Mouse (Mus musculus): Measurements from ENCODE around the gene Git2.
A peak's percentile ranks its signal among the peaks of the same experiment; 100 is the strongest.

Gene Git2

DNA sequence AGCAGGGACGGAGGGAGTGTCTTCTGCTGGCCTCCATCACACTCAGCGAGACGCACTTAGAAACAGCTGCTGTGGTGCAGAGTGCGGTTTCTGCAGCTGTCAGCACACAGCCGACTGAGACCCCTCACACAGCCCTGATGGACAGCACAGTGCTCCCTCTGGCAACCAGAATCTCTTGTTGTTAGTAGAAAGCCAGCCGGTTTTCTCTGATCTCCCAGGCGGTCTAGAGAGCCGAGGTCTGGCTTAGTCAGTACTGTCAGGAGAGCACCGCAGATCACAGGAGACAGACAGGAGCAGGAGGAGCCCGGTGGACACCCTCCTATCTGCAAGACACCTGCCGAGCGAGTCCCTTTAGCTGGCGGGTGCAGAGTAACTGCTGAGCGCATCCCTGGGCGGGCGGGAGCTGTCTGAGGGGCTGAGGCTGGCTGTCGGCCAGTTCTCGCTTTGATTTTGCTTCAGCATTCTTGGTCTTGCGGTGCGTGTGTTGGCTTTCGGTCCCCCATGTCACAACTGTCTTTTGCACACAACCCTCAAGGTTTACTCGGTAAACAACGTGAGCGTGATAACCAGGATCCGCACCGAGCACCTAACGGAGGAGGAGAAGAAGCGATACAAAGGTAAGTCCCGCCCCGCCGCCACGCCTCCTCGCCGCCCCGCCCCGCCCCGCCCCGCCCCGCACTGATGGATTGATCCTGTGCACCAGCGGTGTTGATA, 21.1 kb upstream of the Git2 start:
- DNase-seq = peak; percentile 73

DNA sequence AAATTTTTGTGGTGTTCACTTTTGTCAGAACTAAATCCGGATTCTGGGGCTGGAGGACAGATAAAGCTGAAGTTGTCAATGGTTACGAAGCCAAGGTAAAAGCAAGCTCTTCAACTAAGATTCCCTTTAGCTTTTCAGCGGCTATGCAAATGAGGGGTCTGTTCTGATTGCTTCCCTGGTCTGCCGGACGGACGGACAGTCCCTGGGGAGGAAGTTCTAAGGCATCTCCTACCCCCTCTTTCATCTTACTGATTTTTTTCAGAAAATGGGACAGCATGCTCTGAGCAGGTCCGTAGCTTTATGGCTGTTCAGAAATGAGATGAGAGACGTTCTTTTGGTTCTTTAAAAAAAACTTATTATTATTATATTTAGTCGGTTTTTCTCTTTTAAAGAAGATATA, 20.3 kb upstream of the Git2 start:
- no peak for DNase-seq

DNA sequence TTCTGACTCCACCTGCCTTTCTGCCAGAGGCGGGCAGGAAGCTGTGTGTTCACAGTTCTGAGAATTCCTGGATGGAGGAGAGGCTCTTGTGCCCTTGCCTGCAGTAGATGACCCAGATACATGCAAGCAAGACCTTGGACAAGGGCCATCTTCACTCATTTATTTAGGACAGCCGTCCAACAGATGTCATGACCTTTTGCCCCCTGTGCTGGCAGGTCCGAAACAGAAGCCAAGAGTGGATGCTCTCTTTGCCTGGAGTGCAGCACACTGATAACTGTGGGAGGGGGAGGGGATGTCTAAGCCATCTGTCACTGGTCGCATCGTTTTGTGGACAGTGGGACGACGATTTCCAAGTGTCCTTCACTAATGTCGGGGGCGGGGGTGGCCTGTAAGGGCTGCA, 19.9 kb upstream of the Git2 start:
- peak; percentile 76 for DNase-seq

DNA sequence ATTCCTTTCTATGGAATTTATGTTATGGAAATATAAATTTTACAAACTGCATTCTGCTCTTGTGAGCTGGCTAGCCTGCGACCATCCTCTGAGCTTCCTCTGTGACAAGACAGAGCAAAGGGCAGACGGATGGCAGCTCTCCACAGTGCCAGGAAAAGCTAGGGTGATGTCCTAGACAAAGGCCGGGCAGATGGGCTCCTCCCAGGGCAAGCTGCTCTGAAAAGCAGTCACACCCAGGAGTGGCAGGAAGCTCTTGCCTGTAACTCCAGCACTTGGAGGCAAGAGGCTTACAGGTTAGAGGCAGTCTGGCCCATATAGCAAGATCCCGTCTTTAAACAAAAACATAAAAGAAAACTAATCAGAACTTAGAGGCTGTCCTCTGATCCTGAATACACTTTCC, 19.3 kb upstream of the Git2 start:
- DNase-seq = peak; percentile 82

DNA sequence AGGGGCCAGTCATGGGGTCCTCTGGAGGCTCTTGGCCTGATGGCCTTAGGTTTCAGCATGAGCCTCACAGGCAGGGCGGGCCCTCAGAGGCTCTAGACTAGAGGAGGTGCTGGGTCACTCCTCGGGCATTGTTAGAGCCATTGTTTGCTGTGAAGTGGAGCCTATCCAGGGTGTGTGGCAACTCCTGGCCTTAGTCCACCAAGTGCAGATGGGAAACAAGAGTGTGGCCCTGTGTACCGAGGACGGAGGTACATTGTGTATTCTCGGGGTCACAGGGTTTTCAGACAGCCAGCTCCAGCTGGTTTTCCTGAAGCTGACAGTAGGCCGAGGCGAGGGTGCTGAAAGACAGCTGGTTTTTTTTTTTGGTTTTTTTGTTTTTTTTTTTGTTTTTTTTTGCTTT, 18.0 kb upstream of the Git2 start:
- peak; percentile 78 for DNase-seq

DNA sequence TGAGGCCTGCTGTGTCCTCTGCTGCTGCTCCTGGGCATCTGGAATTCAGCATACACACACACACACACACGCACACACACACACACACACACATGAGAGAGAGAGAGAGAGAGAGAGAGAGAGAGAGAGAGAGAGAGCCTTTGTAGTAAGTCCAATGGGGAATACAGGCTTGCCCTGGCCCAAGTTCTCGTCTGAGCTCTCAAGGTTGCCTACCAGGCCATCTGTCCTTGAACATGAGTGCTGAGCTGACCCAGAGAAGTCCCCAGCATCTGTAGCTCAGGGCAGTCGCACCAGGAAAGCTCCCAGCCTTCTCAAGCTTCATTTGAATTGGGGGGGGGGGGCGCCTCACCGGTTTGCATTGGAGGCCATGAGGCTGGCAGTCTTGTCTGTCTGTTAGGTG, 9.9 kb upstream of the Git2 start:
- DNase-seq = no peak

DNA sequence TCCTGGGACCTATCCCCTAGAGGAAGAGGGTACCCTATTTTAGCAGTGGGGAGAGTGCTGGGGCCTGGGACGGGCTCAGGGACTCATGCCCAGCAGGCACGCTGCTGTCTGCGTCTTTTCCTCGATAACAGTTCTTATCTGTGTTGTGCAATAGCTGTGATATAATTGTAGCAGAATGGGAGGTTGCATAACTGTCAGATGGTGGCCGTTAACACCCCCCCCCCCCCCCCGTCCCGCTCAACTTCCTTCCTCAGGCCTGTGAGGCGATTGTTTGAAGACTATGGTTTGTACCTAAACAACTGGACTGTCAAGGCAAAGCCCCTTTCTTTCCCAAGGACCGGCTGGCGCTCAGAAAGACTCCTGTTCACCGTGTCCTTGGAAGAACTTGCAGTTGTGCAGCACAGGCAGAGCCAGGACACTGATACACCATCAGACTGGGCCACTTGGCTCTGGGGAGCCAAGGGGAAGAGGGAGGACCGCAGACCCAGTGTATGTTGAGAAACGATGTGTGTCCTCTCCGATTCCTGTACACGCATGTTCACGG, 9.4 kb upstream of the Git2 start:
- DNase-seq = no peak

DNA sequence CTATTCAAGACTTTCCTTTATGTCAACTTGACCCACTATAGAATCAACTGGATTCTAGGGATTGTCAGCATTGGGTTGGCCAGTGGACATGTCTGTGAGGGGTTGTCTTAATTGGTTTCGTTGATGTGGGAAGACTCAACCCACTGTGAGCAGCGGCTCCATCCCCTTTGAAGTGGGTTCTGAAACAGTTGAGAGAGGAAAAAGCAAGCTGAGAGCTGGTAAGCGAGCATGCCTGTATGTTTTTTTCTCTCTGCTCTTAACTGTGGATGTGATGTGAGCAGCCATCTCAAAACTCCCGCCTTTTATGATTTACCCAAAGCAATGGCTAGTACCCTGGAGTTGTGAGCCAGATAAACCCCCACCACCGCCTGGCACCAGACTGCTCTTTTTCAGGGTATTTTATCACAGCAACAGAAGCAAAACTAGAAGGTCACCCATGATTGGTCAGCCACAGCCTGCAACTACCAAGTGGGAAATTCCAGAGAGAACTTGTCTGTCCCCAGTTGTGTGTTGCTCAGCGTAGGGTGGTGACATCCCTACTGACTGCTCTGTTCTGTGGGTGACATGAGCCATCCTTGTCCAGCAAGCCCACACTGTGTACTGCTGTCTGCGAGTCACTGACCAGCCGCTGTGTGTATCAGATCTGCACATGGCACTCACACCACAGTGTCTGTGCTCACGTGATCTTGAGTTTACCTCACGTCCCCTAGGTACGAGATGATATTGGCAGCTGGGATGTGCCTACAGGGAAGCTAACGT, 8.3 kb upstream of the Git2 start:
- no peak for DNase-seq

DNA sequence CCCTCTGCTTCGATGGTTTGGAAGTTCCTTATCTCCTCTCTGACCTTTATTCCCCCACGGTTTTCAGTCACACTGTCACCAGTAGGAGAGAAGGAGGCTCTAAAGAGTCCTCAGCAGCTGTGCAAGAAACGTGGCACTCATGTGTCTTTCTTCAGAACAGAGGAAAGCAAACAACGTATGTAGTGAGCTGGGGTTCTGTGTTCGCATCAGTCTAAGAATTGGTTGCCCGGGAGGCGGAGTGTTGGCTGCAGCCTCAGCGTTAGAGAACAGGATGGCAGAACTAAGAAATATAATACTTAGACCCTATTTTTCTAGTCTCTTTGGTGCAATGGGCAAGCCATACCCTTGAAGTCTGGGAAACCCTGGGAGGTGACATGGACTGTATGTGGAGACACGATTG, 7.7 kb upstream of the Git2 start:
- no peak for DNase-seq

DNA sequence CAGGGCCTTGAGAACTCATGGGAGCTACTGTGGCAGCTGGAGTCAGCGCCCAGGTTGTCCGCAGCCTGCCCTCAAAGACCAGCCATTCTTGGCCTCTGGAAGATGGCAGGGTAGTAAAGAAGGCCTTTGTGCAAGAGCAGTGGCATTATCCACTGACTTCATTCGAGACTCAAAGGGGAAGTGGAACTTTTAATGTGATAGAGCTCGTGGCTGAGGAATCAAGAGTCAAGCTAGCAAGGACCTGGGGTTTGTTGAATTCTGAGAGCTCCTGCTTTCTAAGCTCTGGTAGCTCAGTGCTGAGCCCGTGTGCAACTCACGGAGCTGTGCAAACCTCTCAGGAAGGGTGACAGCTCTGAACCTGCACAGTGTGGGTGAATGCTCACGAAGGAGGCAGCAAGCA, 5.6 kb upstream of the Git2 start:
- no peak for DNase-seq

DNA sequence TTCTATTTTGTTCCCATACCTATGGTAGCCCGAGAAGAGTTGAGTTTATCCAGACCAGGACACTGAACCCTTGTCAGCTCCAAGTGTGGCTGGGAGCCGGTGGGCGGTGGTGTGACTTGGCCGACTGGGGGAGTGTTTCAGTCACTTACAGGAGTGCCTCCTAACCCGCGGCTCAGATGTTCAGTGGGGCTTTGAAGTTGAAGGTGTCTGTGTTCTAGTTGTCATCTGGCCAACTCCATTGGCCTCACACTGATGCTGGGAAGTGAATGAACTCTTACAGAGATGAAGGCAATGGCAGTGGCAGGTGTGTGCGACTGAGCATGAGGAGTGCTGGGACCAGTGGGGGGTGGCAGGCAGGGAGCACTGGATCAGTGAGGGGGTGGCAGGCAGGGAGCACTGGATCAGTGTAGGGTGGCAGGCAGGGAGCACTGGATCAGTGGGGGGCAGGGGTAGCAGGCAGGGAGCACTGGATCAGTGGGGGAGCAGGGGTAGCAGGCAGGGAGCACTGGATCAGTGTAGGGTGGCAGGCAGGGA, 4.7 kb upstream of the Git2 start:
- DNase-seq = no peak

DNA sequence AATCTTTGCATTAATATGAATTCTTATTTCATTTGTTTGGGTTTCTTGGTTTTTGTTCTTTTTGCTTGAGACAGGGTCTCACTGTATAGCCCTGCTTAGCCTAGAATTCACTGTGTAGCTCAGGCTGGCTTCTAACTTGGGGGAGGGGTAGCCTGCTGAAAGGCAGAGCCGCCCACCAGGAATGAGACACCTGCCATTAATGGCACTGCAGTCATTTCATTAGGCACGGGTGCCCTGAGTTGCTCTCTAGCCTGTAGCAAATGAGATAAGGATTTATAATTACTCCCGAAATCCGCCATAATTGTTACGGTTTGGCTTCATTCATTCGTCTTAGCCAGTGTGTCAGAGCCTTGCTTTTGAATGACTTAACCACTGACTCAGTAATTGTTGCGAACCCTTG, 857 bp upstream of the Git2 start:
- no peak for DNase-seq

DNA sequence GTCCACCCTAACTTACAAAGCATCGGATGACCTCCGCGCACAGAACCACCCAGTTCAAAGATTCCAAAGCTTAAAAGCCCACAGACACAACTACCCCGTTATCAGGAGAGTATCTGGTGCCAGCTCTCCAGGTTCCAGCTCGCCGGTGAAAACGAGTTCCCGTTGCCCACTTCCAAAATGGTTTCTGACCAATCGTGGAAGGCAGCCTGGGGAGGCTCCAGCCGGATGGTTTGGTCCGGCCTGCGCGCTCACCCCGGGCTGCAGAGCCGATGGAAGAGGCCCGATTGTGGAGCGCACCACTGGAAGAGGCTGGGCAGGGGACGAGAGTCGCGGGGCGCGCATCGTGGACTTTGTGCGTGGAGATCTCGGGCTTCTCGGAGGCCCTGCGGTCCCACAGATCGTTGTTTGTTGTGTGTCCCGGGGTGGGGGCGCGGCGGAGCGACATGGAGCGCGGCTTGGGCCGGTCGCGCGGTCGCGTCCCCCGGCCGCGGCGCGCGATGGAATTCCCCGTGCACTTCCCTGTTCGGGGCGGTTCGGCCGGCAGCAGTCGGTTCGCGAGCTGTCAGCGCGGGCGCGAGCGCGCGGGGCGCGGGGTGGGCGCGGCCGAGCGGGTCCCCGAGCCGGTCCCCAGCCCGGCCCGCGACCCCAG, 790 bp downstream of the Git2 start, which contains the start of gene Ankrd13a:
Gene Ankrd13a, plus strand, starts transcription at position 275 of the 649 bp plus-strand sequence.
- DNase-seq = peak; percentile 93

DNA sequence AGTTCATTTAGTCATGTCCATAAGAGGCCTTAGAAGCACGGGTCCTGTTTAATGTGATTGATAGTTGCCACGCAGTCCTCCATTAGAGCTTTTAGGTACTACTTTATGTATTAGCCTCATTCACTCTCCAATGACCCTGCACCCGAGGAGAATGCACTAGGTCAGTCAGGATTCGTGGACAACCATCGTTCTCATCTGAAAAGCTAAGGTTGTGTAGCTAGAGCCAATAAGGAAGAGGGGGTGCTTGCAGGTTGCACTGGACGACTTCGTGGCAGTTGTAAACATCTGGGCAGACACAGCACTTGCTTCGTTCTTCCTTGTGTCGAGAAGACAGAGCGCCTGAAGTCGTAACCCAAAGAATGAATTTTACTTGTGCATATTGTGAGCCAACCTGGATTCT, 1.5 kb downstream of the Git2 start:
- DNase-seq = no peak

DNA sequence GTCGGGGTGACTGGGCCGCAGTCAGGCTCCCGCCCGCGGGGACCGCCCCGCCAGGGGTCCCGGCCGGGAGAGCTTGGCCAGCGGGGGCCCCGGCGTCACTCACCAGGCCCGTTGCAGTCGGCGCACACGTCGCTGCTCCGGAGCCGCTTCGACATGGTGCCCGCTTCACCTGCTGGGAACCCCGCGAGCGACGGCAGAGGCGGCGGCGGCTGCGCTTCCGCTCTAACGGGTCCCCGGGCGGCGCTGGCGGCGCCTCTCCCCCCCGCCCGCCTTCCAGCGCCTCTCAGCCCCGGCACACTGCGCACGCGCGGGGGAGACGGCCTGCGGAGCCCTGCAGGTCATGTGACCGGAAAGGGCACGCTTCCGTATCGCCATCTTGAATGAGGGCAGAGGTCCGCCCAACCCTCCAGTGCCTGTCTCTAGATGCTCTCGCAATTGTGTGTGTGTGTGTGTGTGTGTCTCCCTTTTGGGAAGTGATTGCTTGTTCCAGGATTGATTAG, 2.1 kb downstream of the Git2 start:
- peak; percentile 98 for DNase-seq

DNA sequence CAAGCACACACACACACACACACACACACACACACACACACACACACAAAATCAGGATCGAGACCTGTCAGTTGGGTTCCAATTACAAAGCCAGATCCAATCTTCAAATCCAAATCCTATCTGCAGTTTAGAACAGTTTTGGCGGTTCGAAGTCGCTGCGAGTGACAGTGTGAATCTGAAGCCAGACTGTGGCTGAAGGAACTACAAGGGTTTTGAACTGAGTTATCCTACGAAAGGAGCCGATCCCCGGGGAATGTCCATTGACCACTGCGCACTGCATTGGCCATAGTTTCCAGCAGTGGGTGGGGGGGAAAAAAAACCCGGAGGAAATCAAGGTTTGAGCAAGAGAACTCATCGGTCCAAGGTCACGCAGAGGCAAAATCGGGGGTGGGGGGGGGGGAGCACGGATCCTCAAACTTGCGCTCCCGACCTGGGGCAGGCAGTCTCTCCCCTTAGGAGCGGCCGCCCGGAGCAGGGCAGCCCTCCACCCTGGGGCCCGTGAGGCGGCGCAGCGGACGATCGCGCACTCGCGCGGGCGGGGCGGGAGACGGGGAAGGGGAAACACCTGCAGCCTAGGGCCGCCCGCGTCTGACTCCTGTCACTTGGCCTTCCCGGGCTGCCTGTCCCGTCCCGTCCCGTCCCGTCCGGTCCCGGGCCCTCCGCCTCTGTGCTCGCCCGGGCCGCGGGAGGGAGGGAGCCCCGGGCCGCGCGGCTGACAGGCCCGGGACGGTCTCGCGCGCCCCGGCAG, 2.7 kb downstream of the Git2 start:
- peak; percentile 79 for DNase-seq

DNA sequence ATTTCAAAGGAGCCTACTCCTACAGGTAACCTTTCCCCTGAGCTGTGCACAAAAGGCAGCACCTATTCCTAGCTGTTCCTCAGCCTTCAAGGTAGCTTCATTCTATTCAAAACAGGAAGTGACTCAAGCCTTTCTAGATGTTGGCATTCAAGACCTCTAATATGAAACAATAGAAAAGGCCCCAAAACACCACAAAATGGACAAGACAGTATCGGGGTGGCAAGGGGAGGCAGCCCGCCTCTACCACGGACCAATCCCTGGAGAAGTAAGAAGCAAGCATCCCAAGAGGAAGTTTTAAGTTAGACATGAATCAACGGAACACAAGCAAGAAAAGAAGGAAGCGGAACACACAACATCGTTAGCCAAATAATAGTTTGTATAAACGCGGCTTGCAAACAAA, 3.5 kb downstream of the Git2 start:
- no peak for DNase-seq

DNA sequence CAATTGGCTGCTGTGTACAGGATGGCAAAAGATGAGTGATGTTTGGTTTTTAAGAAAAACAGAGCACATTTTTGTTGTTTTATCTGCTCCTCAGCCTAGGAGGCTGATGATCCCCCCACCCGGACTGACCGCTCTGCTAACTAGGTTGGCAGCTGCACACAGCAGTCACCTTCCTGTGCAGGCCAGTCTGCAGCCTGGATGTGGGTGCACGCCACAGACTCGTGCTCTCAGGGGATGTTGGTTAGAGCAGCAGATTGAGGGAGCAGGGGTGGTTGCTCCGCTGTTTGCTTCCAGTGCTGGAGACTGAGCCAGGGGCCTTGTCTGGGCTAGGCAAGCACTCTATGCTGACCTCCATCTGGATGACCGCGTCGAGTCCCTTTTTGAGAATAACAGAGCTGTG, 5.5 kb downstream of the Git2 start:
- DNase-seq = no peak

DNA sequence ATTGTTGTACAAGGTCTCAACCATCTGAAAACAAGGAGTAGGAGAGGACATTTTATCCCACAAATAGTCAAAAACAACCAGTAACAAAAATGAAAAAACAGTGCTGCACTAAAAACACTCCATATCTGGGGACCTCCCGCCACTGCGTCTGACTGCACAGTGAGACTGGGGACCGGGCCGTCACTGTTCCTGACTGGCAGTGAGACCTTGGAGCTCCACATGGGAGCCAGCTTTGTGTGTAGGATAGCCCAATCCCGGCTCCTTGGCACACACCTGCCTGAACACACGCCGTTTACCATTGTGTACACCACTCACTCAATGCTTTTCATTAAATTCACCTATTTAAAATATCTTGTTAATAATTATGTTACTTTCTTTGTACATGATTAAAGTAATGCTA, 8.1 kb downstream of the Git2 start:
- peak; percentile 58 for DNase-seq

DNA sequence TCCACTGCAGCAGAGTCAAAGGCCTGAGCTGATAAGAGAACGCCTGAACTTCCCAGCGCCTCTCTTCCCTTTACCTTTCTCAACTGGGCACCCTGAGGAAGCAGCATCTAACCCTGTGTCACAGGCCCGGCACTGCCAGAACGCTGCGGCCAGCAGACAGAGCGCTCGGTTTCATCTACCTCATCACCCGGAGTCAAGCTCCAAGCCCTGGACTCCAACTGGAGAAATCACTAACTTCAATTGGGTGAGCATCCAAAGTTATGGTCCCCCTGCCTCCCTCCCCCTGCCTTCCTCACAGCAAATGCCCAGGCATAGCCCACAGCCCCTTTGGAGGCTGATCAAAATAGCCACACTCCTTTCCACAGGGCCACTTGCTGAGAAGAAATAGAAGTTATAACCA, 8.6 kb downstream of the Git2 start:
- peak; percentile 55 for DNase-seq

DNA sequence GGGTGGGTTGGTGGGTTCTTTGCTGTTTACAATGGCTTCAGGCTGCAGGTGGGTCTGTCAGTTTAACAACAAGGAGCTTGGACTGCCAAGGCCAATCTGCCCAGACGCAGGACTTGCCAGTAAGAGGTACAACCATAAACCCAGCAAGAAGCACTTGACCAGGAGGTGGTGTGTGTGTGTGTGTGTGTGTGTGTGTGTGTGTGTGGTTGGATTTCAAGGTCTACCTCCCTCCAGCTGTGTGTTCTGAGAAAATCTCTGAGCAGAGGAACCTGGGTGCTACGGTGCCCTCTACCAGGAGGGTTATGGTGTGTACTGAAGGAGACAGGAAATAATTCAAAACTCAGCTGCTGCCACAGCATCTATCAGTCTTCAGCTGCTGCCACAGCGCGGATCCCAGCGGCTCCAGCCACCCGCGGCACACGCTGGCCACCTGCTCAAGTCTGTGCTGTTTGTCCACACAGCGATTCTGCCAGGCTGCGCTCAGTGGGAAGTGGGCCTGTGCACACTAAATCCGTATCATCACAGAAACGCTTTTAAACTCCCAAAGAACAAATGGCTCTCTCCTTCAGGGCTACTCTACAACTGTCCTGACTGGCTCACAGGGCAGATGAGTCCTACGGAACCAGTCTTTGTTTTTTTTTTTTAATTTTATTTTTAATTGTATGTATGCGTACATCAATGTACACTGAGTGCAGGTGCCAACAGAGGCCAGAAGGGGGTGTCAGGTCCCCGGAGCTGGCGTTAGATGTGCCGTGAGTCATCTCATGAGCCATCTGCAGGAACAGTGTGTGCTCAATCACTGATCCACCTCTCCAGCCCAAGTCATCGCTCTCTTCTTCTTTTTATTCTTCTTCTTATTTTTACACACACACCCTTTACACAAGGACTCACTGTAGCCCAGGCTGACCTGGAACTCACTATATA, 10.2 kb downstream of the Git2 start:
- DNase-seq = peak; percentile 88

Data from cerebellum, adult 9-11 months (tissue).